Comparison of ENCODE assay signal across 8 mouse cellular contexts in the genomic region with DNA sequence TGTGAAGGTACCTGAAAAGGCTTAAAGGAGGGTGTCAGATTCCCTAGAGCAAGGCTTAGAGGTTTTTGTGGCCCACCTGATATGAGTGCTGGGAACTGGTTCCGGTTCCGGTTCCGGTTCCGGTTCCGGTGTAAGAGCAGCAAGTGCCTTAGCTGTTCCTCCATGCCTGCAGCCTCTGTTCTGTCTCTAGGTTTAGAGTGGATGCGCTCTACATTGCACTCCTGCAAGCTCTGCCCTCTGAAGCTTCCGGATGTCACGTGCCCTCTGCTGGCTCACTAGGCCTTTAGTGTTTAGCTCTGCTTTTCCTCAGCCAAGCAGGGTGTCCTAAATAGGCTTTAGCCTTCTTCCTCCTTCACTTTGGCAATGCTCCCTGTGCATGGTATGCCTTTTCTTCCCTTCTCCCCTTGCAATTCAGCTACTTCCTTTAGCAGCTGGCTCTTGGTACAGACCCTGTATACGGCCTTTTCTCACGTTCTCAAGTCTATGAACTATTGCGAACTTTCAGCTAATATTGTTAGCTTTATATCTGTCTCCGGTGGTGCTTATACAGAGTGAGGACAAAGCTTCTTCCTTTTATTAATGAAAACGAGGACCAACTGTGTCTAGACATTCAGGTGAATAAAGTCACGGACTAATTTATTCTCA. TPM values are rescaled to one million over a fixed set of nuclear protein-coding genes. Genes with fewer than 3 reads are reported as not detected.
DNase-seq lines count a peak whose midpoint lies in the region; ATAC-seq lines count a peak whose summit lies in the region.

No protein-coding gene starts in this region.

- peak overlapping the region; percentile 97 for H3K4me3 ChIP-seq in embryonic facial prominence, embryonic 10.5 days
- H3K4me3 ChIP-seq in limb, embryonic 11.5 days (ENCODE audit: low read depth, low read length): peak overlapping the region; percentile 93; the same call in 1 of the 2 replicates
- H3K4me3 ChIP-seq in midbrain, embryonic 12.5 days: peak overlapping the region; percentile 89

- H3K9ac ChIP-seq in limb, embryonic 11.5 days (ENCODE audit: low read length): no peak overlapping the region
- no peak overlapping the region for H3K9ac ChIP-seq in midbrain, embryonic 12.5 days (replicated peaks)

- no peaks in the 10 kb centered on the region for H3K27me3 ChIP-seq in embryonic facial prominence, embryonic 10.5 days (replicated peaks; ENCODE audit: low read depth, poor library complexity, severe bottlenecking)
- H3K27me3 ChIP-seq in limb, embryonic 11.5 days (ENCODE audit: control insufficient read depth, insufficient read depth, low read length): no peaks in the 10 kb centered on the region
- no peaks in the 10 kb centered on the region for H3K27me3 ChIP-seq in midbrain, embryonic 12.5 days

- H3K4me1 ChIP-seq in embryonic facial prominence, embryonic 10.5 days: peaks cover 41% of the 10 kb centered on the region
- H3K4me1 ChIP-seq in limb, embryonic 11.5 days (ENCODE audit: control insufficient read depth, insufficient read depth, low read length): peaks cover 9% of the 10 kb centered on the region; the same call in 1 of the 2 replicates
- H3K4me1 ChIP-seq in midbrain, embryonic 12.5 days: peaks cover 26% of the 10 kb centered on the region

- no peak for ATAC-seq in cerebellum, adult (ENCODE audit: insufficient number of reproducible peaks, low FRiP score, low TSS enrichment)
- ATAC-seq in limb, embryonic 11.5 days (ENCODE audit: insufficient number of reproducible peaks, low FRiP score, low TSS enrichment, low read depth): no peak
- ATAC-seq in midbrain, embryonic 12.5 days (ENCODE audit: low FRiP score, low read depth): no peak

- H3K9me3 ChIP-seq in embryonic facial prominence, embryonic 10.5 days: no peaks in the 10 kb centered on the region
- no peaks in the 10 kb centered on the region for H3K9me3 ChIP-seq in limb, embryonic 11.5 days (ENCODE audit: control insufficient read depth, low read length)
- H3K9me3 ChIP-seq in midbrain, embryonic 12.5 days: no peaks in the 10 kb centered on the region

- peak; percentile 46 for DNase-seq in cerebellum, adult 11 months
- peak; percentile 66 for DNase-seq in embryonic facial prominence, embryonic 10.5 days (ENCODE audit: low spot score)
- peak; percentile 98 for DNase-seq in heart, adult 11 months
- DNase-seq in kidney, adult 11 months: peak; percentile 71
- DNase-seq in limb, embryonic 11.5 days (ENCODE audit: low spot score): peak; percentile 55
- peak; percentile 53 to 54 for DNase-seq in spleen, adult 18-20 months

- H3K4me2 ChIP-seq in limb, embryonic 11.5 days (ENCODE audit: low read depth, severe bottlenecking): peak overlapping the region; percentile 81
- H3K4me2 ChIP-seq in midbrain, embryonic 12.5 days (replicated peaks): peak overlapping the region; percentile 57

- H3K36me3 ChIP-seq in embryonic facial prominence, embryonic 10.5 days (replicated peaks): peaks cover 15% of the 10 kb centered on the region
- H3K36me3 ChIP-seq in limb, embryonic 11.5 days (ENCODE audit: control insufficient read depth, insufficient read depth, low read length): no peaks in the 10 kb centered on the region
- H3K36me3 ChIP-seq in midbrain, embryonic 12.5 days: peaks cover 5% of the 10 kb centered on the region; the same call in 1 of the 2 replicates

- WGBS in embryonic facial prominence, embryonic 10.5 days: 24% methylated on average over 14 of the region's 14 CpGs
- WGBS in limb, embryonic 11.5 days: 25% methylated on average over 14 of the region's 14 CpGs
- WGBS in midbrain, embryonic 12.5 days: 23% methylated on average over 14 of the region's 14 CpGs

- H3K27ac ChIP-seq in embryonic facial prominence, embryonic 10.5 days (replicated peaks): peak overlapping the region; percentile 76
- peak overlapping the region; percentile 32; the same call in 1 of the 2 replicates for H3K27ac ChIP-seq in limb, embryonic 11.5 days (replicated peaks; ENCODE audit: low read depth, low read length)
- H3K27ac ChIP-seq in midbrain, embryonic 12.5 days (replicated peaks): peak overlapping the region; percentile 73

RNA-seq across cellular contexts. Expression of a gene that starts 1.0 kb away (rescaled TPM):
- polyA plus RNA-seq in embryonic facial prominence, embryonic 10.5 days (2016; fragmentation: Nextera tagmentation; extraction: Ambion mirVana): 28.0 and 30.2 TPM in 2 replicates
- polyA plus RNA-seq in limb, embryonic 11.5 days (2014; fragmentation: Nextera tagmentation; extraction: Ambion mirVana): 28.4 and 29.4 TPM in 2 replicates
- 36.0 and 36.2 TPM in 2 replicates for polyA plus RNA-seq in midbrain, embryonic 12.5 days (2016; fragmentation: Nextera tagmentation; extraction: Ambion mirVana)

RNA-seq across cellular contexts. Expression of a gene that starts 3.1 kb away (rescaled TPM):
- polyA plus RNA-seq in embryonic facial prominence, embryonic 10.5 days (2016; fragmentation: Nextera tagmentation; extraction: Ambion mirVana): 47.9 and 48.1 TPM in 2 replicates
- polyA plus RNA-seq in limb, embryonic 11.5 days (2014; fragmentation: Nextera tagmentation; extraction: Ambion mirVana): 42.2 and 46.2 TPM in 2 replicates
- polyA plus RNA-seq in midbrain, embryonic 12.5 days (2016; fragmentation: Nextera tagmentation; extraction: Ambion mirVana): 73.5 and 80.5 TPM in 2 replicates

RNA-seq across cellular contexts. Expression of a gene that starts 37.2 kb away (rescaled TPM):
- polyA plus RNA-seq in embryonic facial prominence, embryonic 10.5 days (2016; fragmentation: Nextera tagmentation; extraction: Ambion mirVana): 0.17 TPM in 1 of 2 replicates, not detected in the other
- not detected in 2 replicates for polyA plus RNA-seq in limb, embryonic 11.5 days (2014; fragmentation: Nextera tagmentation; extraction: Ambion mirVana)
- polyA plus RNA-seq in midbrain, embryonic 12.5 days (2016; fragmentation: Nextera tagmentation; extraction: Ambion mirVana): not detected in 2 replicates

RNA-seq across cellular contexts. Expression of a gene that starts 39.6 kb away (rescaled TPM):
- polyA plus RNA-seq in embryonic facial prominence, embryonic 10.5 days (2016; fragmentation: Nextera tagmentation; extraction: Ambion mirVana): 23.5 and 24.5 TPM in 2 replicates
- polyA plus RNA-seq in limb, embryonic 11.5 days (2014; fragmentation: Nextera tagmentation; extraction: Ambion mirVana): 24.1 and 26.0 TPM in 2 replicates
- polyA plus RNA-seq in midbrain, embryonic 12.5 days (2016; fragmentation: Nextera tagmentation; extraction: Ambion mirVana): 9.1 TPM in 2 replicates

RNA-seq across cellular contexts. Expression of a gene that starts 43.8 kb away (rescaled TPM):
- 1.1 and 1.3 TPM in 2 replicates for polyA plus RNA-seq in embryonic facial prominence, embryonic 10.5 days (2016; fragmentation: Nextera tagmentation; extraction: Ambion mirVana)
- polyA plus RNA-seq in limb, embryonic 11.5 days (2014; fragmentation: Nextera tagmentation; extraction: Ambion mirVana): 1.1 and 1.4 TPM in 2 replicates
- polyA plus RNA-seq in midbrain, embryonic 12.5 days (2016; fragmentation: Nextera tagmentation; extraction: Ambion mirVana): 0.98 and 1.3 TPM in 2 replicates

Comparison
In these comparisons a context has a peak if more than half of its experiments do, and no peak if none do; other contexts are left out.
1. DNase-seq: peak in every context shown above with its lines; median percentile 98 in heart, adult 11 months; 71 in kidney, adult 11 months; 66 in embryonic facial prominence, embryonic 10.5 days; 55 in limb, embryonic 11.5 days; 54 in spleen, adult 18-20 months; 46 in cerebellum, adult 11 months.